Mouse (Mus musculus) stomach, embryonic 14.5 days (tissue): ENCODE data around the gene Nrp1. TPM values are rescaled to one million over a fixed set of nuclear protein-coding genes. Genes with fewer than 3 reads are reported as not detected.
A peak's percentile ranks its signal among the peaks of the same experiment; 100 is the strongest.

Source experiments
- microRNA counts: library from miRNA; unstranded; fragments of <30 nt; microRNA quantifications from one replicate; lab custom pipeline; 2016
- microRNA-seq: library from miRNA; unstranded; fragments of <30 nt; microRNA quantifications from one replicate; pipeline ENCODE4, GENCODE M21; 2016
- polyA plus RNA-seq: library from polyadenylated mRNA; unstranded; fragments of >200 nt; fragmentation: Nextera tagmentation; extraction: Ambion mirVana; gene quantifications from 2 replicates; pipeline ENCODE4 v1.2.1, GENCODE M21; 2014

The Nrp1 gene
- polyA plus RNA-seq, 1 experiment from 2014 or later, result 62.2 TPM

MicroRNAs within 50 kb of the gene (microRNA counts, 519-probe panel; counts per million panel counts)
- microRNA mmu-miR-1903 (lab: Ali Mortazavi, UCI), result 562 counts per million, percentile 1 among the panel's probes with 10 or more counts

Small RNAs within 50 kb of the gene (microRNA-seq; reads per million reads assigned to microRNA genes)
- not detected for gene Mir1903
